Mouse (Mus musculus) embryo, embryonic 11.5 days (tissue): ENCODE data around the gene Olfr715.
"Not testable (repeated sequence)": the region's sequence is repeated elsewhere in the genome, so short reads cannot be mapped to it uniquely, and the experiment has no call there.

ENCODE experiments used
- DNase-seq: peaks from one replicate; pipeline ENCODE4 v3.0.0-alpha.2; 2012; ENCODE audit warnings: low read depth, low spot score

Olfr715 gene

DNA sequence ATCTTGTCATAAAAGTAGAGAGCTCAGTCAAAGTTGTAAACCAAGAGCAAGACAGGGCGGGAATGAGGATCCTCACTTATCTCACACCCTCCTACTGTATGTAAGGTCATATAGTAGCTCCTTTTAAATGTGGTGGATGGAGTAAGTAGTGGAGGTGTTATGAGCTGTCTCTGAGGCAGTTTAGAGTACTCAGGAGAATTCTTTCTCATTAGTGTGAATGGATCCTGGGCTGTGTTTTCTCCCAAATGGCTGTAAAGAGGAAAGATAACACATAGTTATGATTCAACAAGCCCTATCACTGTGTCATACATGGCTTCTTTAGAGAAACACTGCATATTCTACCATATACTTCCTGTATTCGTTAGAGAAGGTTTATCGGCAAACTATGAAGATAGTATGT is at the start of gene Olfr715:
TSS of gene Olfr715 (minus strand) at position 101 of the 400 bp plus-strand sequence.
- not testable (repeated sequence) for DNase-seq

GRCm38 (mm10) chr7:107180406-107180805 is 49.5 kb upstream of the Olfr715 start:
- no peak for DNase-seq

DNA sequence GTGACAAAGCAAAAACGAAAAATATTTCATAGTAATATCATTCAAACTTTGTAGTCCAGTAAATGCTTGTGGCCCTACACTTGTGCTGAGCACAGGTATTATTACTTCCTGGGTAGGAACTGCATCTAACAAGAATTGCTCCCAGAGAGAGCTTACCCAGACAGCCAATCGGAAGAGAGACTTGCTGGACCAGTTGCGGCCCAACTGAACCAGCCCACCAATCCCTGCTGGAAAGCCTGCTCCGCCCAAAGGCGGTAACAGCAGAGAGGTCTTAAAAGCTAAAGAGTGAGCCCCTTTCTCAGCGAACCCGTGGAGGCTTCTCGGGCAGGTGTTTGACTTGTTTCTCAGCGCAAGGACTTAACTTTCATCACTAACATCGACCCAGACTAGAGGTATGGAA is 35.8 kb upstream of the Olfr715 start, which contains the start of gene Nlrp14:
TSS of gene Nlrp14 (plus strand) at position 301 of the 400 bp plus-strand sequence.
- no peak for DNase-seq

DNA sequence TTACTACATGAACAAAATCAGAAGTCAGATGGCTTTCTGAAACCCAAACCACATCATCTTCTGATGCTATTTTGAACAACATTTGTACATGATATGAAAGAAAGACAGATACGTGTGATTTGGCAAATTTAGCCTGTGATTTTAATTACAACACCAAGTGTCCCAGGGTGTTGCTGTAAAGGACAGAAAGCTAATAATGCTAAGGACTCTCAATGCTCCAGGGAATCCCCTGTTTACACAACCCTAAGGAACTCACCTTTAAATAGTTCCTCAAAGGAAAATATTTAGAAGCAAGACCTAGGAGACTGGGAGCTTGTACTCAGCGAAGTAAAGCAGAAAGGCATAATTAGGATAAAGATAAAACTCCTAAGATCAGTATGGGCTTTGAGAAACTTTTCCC is 7.1 kb upstream of the Olfr715 start, which contains the start of gene Olfr716:
TSS of gene Olfr716 (plus strand) at position 301 of the 400 bp plus-strand sequence.
- DNase-seq, result not testable (repeated sequence)

GRCm38 (mm10) chr7:107110269-107110668 is 20.6 kb downstream of the Olfr715 start, which contains the start of gene Olfr715b:
Gene Olfr715b, minus strand, starts transcription at chr7:107110369.
- DNase-seq, result not testable (repeated sequence)

- no peak for DNase-seq
Observed at GRCm38 (mm10) chr7:107092920-107093319, 38.0 kb downstream of the Olfr715 start, which contains the start of gene Olfr17. Gene Olfr17, plus strand, starts transcription at chr7:107093220.
